Mouse (Mus musculus) granulocyte monocyte progenitor cell, adult 5-6 weeks (primary cell): ENCODE results near the gene Olfr1368. TPM values are rescaled to one million over a fixed set of nuclear protein-coding genes. Genes with fewer than 3 reads are reported as not detected.
"Not testable (repeated sequence)": the region's sequence is repeated elsewhere in the genome, so short reads cannot be mapped to it uniquely, and the experiment has no call there.

ENCODE experiments used
- ATAC-seq: replicated peaks from 2 replicates; pipeline ENCODE4 v1.8.0; 2016; ENCODE audit warnings: mild to moderate bottlenecking, moderate TSS enrichment, inconsistent platforms; ENCODE audit not compliant: poor library complexity, severe bottlenecking
- total RNA-seq, 2 experiments: library from RNA; stranded (forward) in 1 of 2; stranded (reverse) in 1 of 2; fragments of 200-712, 200-1000 nt in 1 of 2; fragments of >200 nt in 1 of 2; fragmentation: Nextera tagmentation in 1 of 2; gene quantifications; 2 replicates each; pipeline ENCODE4 v1.2.3; 2014 to 2017

Gene Olfr1368
- total RNA-seq, 2 experiments from 2014 or later, result not detected

GRCm38 (mm10) chr13:21168371-21169011 is 22.8 kb upstream of the Olfr1368 start:
- no peak for ATAC-seq

GRCm38 (mm10) chr13:21167910-21168300 is 22.2 kb upstream of the Olfr1368 start:
- ATAC-seq, result 0 out of 2 replicates have a peak, but pooled peaks have one; percentile 7

- peak; percentile 23 for ATAC-seq
These were observed 21.6 kb upstream of the Olfr1368 start for GRCm38 (mm10) chr13:21166936-21167909.

GRCm38 (mm10) chr13:21162591-21162990 is 16.9 kb upstream of the Olfr1368 start:
- ATAC-seq, result no peak

GRCm38 (mm10) chr13:21161591-21161990 is 15.9 kb upstream of the Olfr1368 start:
- peak; percentile 68 for ATAC-seq

GRCm38 (mm10) chr13:21160657-21161590 is 15.3 kb upstream of the Olfr1368 start:
- ATAC-seq, result peak; percentile 67

GRCm38 (mm10) chr13:21160041-21160511 is 14.4 kb upstream of the Olfr1368 start:
- ATAC-seq, result no peak; the same call in 1 of the 2 replicates

GRCm38 (mm10) chr13:21159475-21159819 is 13.8 kb upstream of the Olfr1368 start:
- ATAC-seq, result peak; percentile 14; the same call in 1 of the 2 replicates

- peak; percentile 69 for ATAC-seq
These were observed 13.3 kb upstream of the Olfr1368 start for GRCm38 (mm10) chr13:21158785-21159474.

- no peak for ATAC-seq
These were observed 12.4 kb upstream of the Olfr1368 start for GRCm38 (mm10) chr13:21158071-21158470.

- ATAC-seq, result no peak
These were observed 10.2 kb upstream of the Olfr1368 start for GRCm38 (mm10) chr13:21155888-21156287.

GRCm38 (mm10) chr13:21142421-21142820 is 3.2 kb downstream of the Olfr1368 start:
- no peak for ATAC-seq

GRCm38 (mm10) chr13:21129339-21129738 is 16.3 kb downstream of the Olfr1368 start, which contains the start of gene Olfr263:
Gene Olfr263 (plus strand): TSS chr13:21129639.
- ATAC-seq, result not testable (repeated sequence)

- no peak for ATAC-seq
These were observed 31.5 kb downstream of the Olfr1368 start for GRCm38 (mm10) chr13:21114121-21114520.

GRCm38 (mm10) chr13:21111183-21111582 is 34.5 kb downstream of the Olfr1368 start, which contains the start of gene Olfr1369-ps1:
Gene Olfr1369-ps1 (plus strand): TSS chr13:21111483.
- not testable (repeated sequence) for ATAC-seq

GRCm38 (mm10) chr13:21110441-21110840 is 35.2 kb downstream of the Olfr1368 start:
- no peak for ATAC-seq

- ATAC-seq, result no peak
These were observed 35.9 kb downstream of the Olfr1368 start for GRCm38 (mm10) chr13:21109759-21110158.
